ENCODE assay signal across 10 mouse cellular contexts in the genomic region with DNA sequence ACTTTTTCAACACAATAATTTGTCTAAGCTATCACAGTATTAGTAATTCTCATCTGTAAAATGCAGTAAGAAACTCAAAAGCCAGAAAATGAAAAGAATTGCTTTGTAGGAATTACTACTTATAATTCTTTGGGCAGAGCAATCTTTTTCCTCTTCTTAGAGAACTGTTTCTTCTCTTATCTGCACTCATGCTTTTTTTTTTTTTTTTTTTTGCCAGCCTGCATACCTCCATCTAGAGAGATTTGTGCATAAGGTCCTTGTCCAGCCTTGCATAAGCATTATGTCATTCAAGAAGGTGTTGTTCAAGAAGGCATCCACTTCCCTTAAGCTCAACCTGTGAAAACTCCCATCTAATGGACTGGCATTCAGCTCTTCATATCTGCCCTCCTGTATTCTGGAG.
"Had no signal": no experiment of that assay in that cellular context is flagged by ENCODE, and none has a peak within 500 bp of the region (broad histone marks: within the 10 kb centered on the region; RNA-seq: fewer than 3 reads in every experiment).

No protein-coding gene starts in this region.

- H3K9ac ChIP-seq: limb, embryonic 15.5 days; lung, embryonic 14.5 days; midbrain, embryonic 12.5 days had no signal

- DNase-seq: kidney, adult 8-10 months; kidney, postnatal 25 days; lung, embryonic 14.5 days; lung, postnatal 10 days; lung, postnatal 4 days; thymus, postnatal 4 days had no signal

- H3K27me3 ChIP-seq: limb, embryonic 15.5 days had no signal

- H3K4me1 ChIP-seq: midbrain, embryonic 12.5 days had no signal

- H3K27ac ChIP-seq: left cerebral cortex, adult 2 months; limb, embryonic 15.5 days; midbrain, embryonic 12.5 days; stomach, postnatal 0 days had no signal

- H3K36me3 ChIP-seq: limb, embryonic 15.5 days; midbrain, embryonic 12.5 days had no signal

- H3K9me3 ChIP-seq: limb, embryonic 15.5 days; midbrain, embryonic 12.5 days had no signal
